ENCODE assay signal across 24 mouse cellular contexts in genomic region chr16:30778078-30778477, GRCm38 (mm10).
DNase-seq lines count a peak whose midpoint lies in the region; ATAC-seq and TF ChIP-seq lines count a peak whose summit lies in the region.
"Had no signal": no experiment of that assay in that cellular context is flagged by ENCODE, and none has a peak within 500 bp of the region (broad histone marks: within the 10 kb centered on the region; RNA-seq: fewer than 3 reads in every experiment).

No protein-coding gene starts in this region.

- ATAC-seq in forebrain, embryonic 11.5 days (replicated peaks; ENCODE audit: low FRiP score), result no peak
- ATAC-seq in forebrain, embryonic 14.5 days, result no peak
- ATAC-seq: activated CD4-positive, CD25-positive, alpha-beta regulatory T cell, adult 4 months; CD4-positive, CD25-positive, alpha-beta regulatory T cell, adult 4 months; forebrain, embryonic 15.5 days; forebrain, postnatal 0 days; Patski had no signal

- H3K4me2 ChIP-seq in forebrain, embryonic 11.5 days (ENCODE audit: low read depth, low read length, severe bottlenecking), result no peak overlapping the region
- no peak overlapping the region for H3K4me2 ChIP-seq in forebrain, embryonic 14.5 days (ENCODE audit: low read length)
- H3K4me2 ChIP-seq in CH12.LX (ENCODE audit: insufficient read depth, low read depth, poor library complexity, severe bottlenecking), result peak overlapping the region; percentile 17; the same call in 1 of the 2 replicates
- H3K4me2 ChIP-seq: embryonic facial prominence, embryonic 12.5 days; forebrain, embryonic 12.5 days; forebrain, embryonic 15.5 days had no signal

- H3K9ac ChIP-seq in forebrain, embryonic 11.5 days (ENCODE audit: low read length), result no peak overlapping the region
- no peak overlapping the region for H3K9ac ChIP-seq in forebrain, embryonic 14.5 days (ENCODE audit: low read length)
- peak overlapping the region; percentile 25; the same call in 1 of the 2 replicates for H3K9ac ChIP-seq in CH12.LX (ENCODE audit: insufficient read depth, low read depth)
- H3K9ac ChIP-seq: embryonic facial prominence, embryonic 12.5 days; forebrain, embryonic 12.5 days; forebrain, embryonic 15.5 days; forebrain, postnatal 0 days had no signal

- no peaks in the 10 kb centered on the region for H3K4me1 ChIP-seq in forebrain, embryonic 11.5 days (replicated peaks; ENCODE audit: control insufficient read depth, insufficient read depth, low read length)
- H3K4me1 ChIP-seq in forebrain, embryonic 14.5 days (ENCODE audit: control insufficient read depth, insufficient read depth, low read length), result no peaks in the 10 kb centered on the region
- H3K4me1 ChIP-seq in CH12.LX (ENCODE audit: control insufficient read depth in 1 of 2, insufficient read depth in 2 of 2), result peaks cover 24 to 46% of the 10 kb centered on the region in 2 experiments
- H3K4me1 ChIP-seq: forebrain, embryonic 15.5 days had no signal

- no peaks in the 10 kb centered on the region for H3K27me3 ChIP-seq in forebrain, embryonic 11.5 days (ENCODE audit: control insufficient read depth, insufficient read depth, low read length)
- H3K27me3 ChIP-seq in forebrain, embryonic 14.5 days (replicated peaks; ENCODE audit: control insufficient read depth, insufficient read depth, low read length), result no peaks in the 10 kb centered on the region
- H3K27me3 ChIP-seq in CH12.LX (replicated peaks), result no peaks in the 10 kb centered on the region
- H3K27me3 ChIP-seq: embryonic facial prominence, embryonic 12.5 days; forebrain, embryonic 12.5 days; forebrain, embryonic 15.5 days; Patski had no signal

- H3K9me3 ChIP-seq in forebrain, embryonic 11.5 days (ENCODE audit: control insufficient read depth, low read length), result no peaks in the 10 kb centered on the region
- no peaks in the 10 kb centered on the region for H3K9me3 ChIP-seq in forebrain, embryonic 14.5 days (replicated peaks; ENCODE audit: control insufficient read depth, low read length)
- no peaks in the 10 kb centered on the region for H3K9me3 ChIP-seq in CH12.LX (replicated peaks; ENCODE audit: low read length)
- H3K9me3 ChIP-seq: embryonic facial prominence, embryonic 10.5 days; embryonic facial prominence, embryonic 12.5 days; forebrain, embryonic 12.5 days; forebrain, embryonic 15.5 days had no signal

- peak; percentile 27 for DNase-seq in forebrain, embryonic 11.5 days (ENCODE audit: low spot score)
- DNase-seq in forebrain, embryonic 14.5 days (ENCODE audit: low spot score), result no peak
- DNase-seq in 3134 (ENCODE audit: extremely low read depth, insufficient read length, low spot score) (peak; percentile 38), CH12.LX (ENCODE audit: extremely low read depth) (no peak)
- DNase-seq in mesoderm, embryonic 11.5 days (ENCODE audit: low read depth, low spot score), result peak; percentile 38
- DNase-seq in gastrocnemius, postnatal 25 days, result no peak
- DNase-seq in cerebellum, adult 8-10 months, result no peak
- DNase-seq in cerebellum, adult 9-10 months, result no peak
- DNase-seq: adrenal gland, adult 8-10 months; adrenal gland, postnatal 14 days; adrenal gland, postnatal 36 days; B cell, adult 2 months; cerebellum, adult 11-12 months; cerebellum, adult 2 months; cerebellum, postnatal 10 days; cerebellum, postnatal 25 days; forebrain, postnatal 0 days had no signal

- in situ Hi-C loops in CH12.LX (cut with MboI; ENCODE audit: low pct_ligation_motif_present, low pct_unique_long_range_greater_than_20kb, low sequenced_read_pairs), result loop anchor here (5.0 kb wide), 1 partner anchor 181 kb away; the partner anchor contains the start of gene Fam43a

- WGBS in forebrain, embryonic 11.5 days, result 76% methylated on average over 7 of the region's 7 CpGs
- WGBS in forebrain, embryonic 14.5 days, result 81% methylated on average over 7 of the region's 7 CpGs

- TF ChIP-seq CTCF in CH12.LX (conservative IDR thresholded peaks at IDR 0.05 in 1 of 2, IDR thresholded peaks at IDR 0.05 in 1 of 2; ENCODE audit: low read depth in 2 of 2, low read length in 2 of 2), result no peak

- no peaks in the 10 kb centered on the region for H3K36me3 ChIP-seq in forebrain, embryonic 11.5 days (ENCODE audit: control insufficient read depth, insufficient read depth, low read length)
- H3K36me3 ChIP-seq in forebrain, embryonic 14.5 days (ENCODE audit: control insufficient read depth, insufficient read depth, low read length), result no peaks in the 10 kb centered on the region
- H3K36me3 ChIP-seq in CH12.LX (replicated peaks in 1 of 2; ENCODE audit: control insufficient read depth in 1 of 2, insufficient read depth in 1 of 2, low read length in 1 of 2), result no peaks in the 10 kb centered on the region
- H3K36me3 ChIP-seq: embryonic facial prominence, embryonic 10.5 days; embryonic facial prominence, embryonic 12.5 days; forebrain, embryonic 12.5 days; forebrain, embryonic 15.5 days had no signal

- H3K27ac ChIP-seq in forebrain, embryonic 11.5 days (ENCODE audit: low read depth, low read length), result no peak overlapping the region
- no peak overlapping the region for H3K27ac ChIP-seq in forebrain, embryonic 14.5 days (ENCODE audit: low read depth, low read length)
- peak overlapping the region; percentile 19; the same call in 1 of the 2 replicates for H3K27ac ChIP-seq in CH12.LX (ENCODE audit: insufficient read depth, low read depth)
- H3K27ac ChIP-seq: embryonic facial prominence, embryonic 10.5 days; embryonic facial prominence, embryonic 12.5 days; forebrain, embryonic 12.5 days; forebrain, embryonic 15.5 days had no signal

- TF ChIP-seq POLR2A in CH12.LX (IDR thresholded peaks at IDR 0.05; ENCODE audit: low read depth, low read length), result no peak

- H3K4me3 ChIP-seq in forebrain, embryonic 11.5 days (ENCODE audit: low read depth, low read length), result no peak overlapping the region
- no peak overlapping the region for H3K4me3 ChIP-seq in forebrain, embryonic 14.5 days (ENCODE audit: low read depth, low read length)
- H3K4me3 ChIP-seq in CH12.LX (replicated peaks in 1 of 3; ENCODE audit: low read depth in 2 of 3, low read length in 2 of 3, poor library complexity in 1 of 3), result no peak overlapping the region
- H3K4me3 ChIP-seq: embryonic facial prominence, embryonic 10.5 days; embryonic facial prominence, embryonic 12.5 days; forebrain, embryonic 12.5 days; forebrain, embryonic 15.5 days had no signal

- no peaks in the 10 kb centered on the region for H3K79me2 ChIP-seq in CH12.LX (replicated peaks; ENCODE audit: control insufficient read depth, extremely low read depth, insufficient read depth, poor library complexity, severe bottlenecking)

- TF ChIP-seq RAD21 in CH12.LX (IDR thresholded peaks at IDR 0.05; ENCODE audit: low read depth, low read length), result no peak

- dilution Hi-C loops in CH12.LX (cut with MboI; ENCODE audit: extremely low pct_ligation_motif_present, extremely low pct_unique_long_range_greater_than_20kb, low sequenced_read_pairs), result no loop called here

- no peak for TF ChIP-seq EP300 in CH12.LX (IDR thresholded peaks at IDR 0.05; ENCODE audit: low read length)

TF ChIP-seq in CH12.LX, 34 proteins besides CTCF, POLR2A, EP300 and RAD21:
- TF ChIP-seq CHD1 (IDR thresholded peaks at IDR 0.05; ENCODE audit: low read depth, low read length), result 0 out of 2 replicates have a peak, but pooled peaks have one; percentile 26
- TF ChIP-seq SIN3A (IDR thresholded peaks at IDR 0.05; ENCODE audit: low read length), result no peak
- TF ChIP-seq USF1 (IDR thresholded peaks at IDR 0.05; ENCODE audit: low read depth, low read length), result no peak
- peak; percentile 17; the same call in 1 of the 2 replicates for TF ChIP-seq ETS1 (conservative IDR thresholded peaks at IDR 0.05; ENCODE audit: low read depth, low read length)
- no peak for TF ChIP-seq ELF1 (IDR thresholded peaks at IDR 0.05; ENCODE audit: low read depth, low read length)
- TF ChIP-seq TBP (conservative IDR thresholded peaks at IDR 0.05; ENCODE audit: low read depth, low read length), result no peak
- TF ChIP-seq MEF2A (IDR thresholded peaks at IDR 0.05; ENCODE audit: borderline replicate concordance, low read depth, low read length), result peak; percentile 85; the same call in 1 of the 2 replicates
- TF ChIP-seq TCF12 (IDR thresholded peaks at IDR 0.05; ENCODE audit: low read depth, low read length), result 0 out of 2 replicates have a peak, but pooled peaks have one; percentile 22
- no peak for TF ChIP-seq MAFK (IDR thresholded peaks at IDR 0.05; ENCODE audit: insufficient replicate concordance, low read length)
- no peak for TF ChIP-seq ZMIZ1 (IDR thresholded peaks at IDR 0.05; ENCODE audit: low read depth, low read length)
- TF ChIP-seq PAX5 (IDR thresholded peaks at IDR 0.05; ENCODE audit: low read length), result no peak
- TF ChIP-seq POLR2AphosphoS2 (IDR thresholded peaks at IDR 0.05; ENCODE audit: low read depth, low read length), result no peak
- TF ChIP-seq NELFE (IDR thresholded peaks at IDR 0.05; ENCODE audit: low read depth, low read length), result no peak
- TF ChIP-seq MAZ (IDR thresholded peaks at IDR 0.05; ENCODE audit: low read depth, low read length), result peak; percentile 55; the same call in 1 of the 2 replicates
- TF ChIP-seq HCFC1 (IDR thresholded peaks at IDR 0.05; ENCODE audit: low read depth, low read length), result no peak
- no peak for TF ChIP-seq RCOR1 (conservative IDR thresholded peaks at IDR 0.05; ENCODE audit: low read depth, low read length)
- TF ChIP-seq MXI1 (IDR thresholded peaks at IDR 0.05; ENCODE audit: low read depth, low read length), result no peak
- no peak for TF ChIP-seq KAT2A (IDR thresholded peaks at IDR 0.05; ENCODE audit: insufficient replicate concordance, low read length)
- TF ChIP-seq CHD2 (IDR thresholded peaks at IDR 0.05; ENCODE audit: low read length), result no peak
- no peak for TF ChIP-seq ZNF384 (IDR thresholded peaks at IDR 0.05; ENCODE audit: low read depth, low read length)
- no peak for TF ChIP-seq ZC3H11A (IDR thresholded peaks at IDR 0.05; ENCODE audit: low read depth, low read length)
- peak; percentile 58 for TF ChIP-seq JUND (conservative IDR thresholded peaks at IDR 0.05; ENCODE audit: low read depth, low read length)
- no peak; the same call in 1 of the 2 replicates for TF ChIP-seq SMC3 (IDR thresholded peaks at IDR 0.05; ENCODE audit: low read depth, low read length)
- no peak for TF ChIP-seq ZKSCAN1 (IDR thresholded peaks at IDR 0.05; ENCODE audit: borderline replicate concordance, low read depth, low read length)
- TF ChIP-seq JUN (IDR thresholded peaks at IDR 0.05; ENCODE audit: insufficient read depth, low read depth, low read length), result peak; percentile 68
- TF ChIP-seq MAX (IDR thresholded peaks at IDR 0.05; ENCODE audit: low read length), result no peak
- TF ChIP-seq UBTF (IDR thresholded peaks at IDR 0.05; ENCODE audit: low read depth, low read length), result no peak
- no peak for TF ChIP-seq E2F4 (IDR thresholded peaks at IDR 0.05; ENCODE audit: insufficient replicate concordance, low read depth, low read length)
- TF ChIP-seq IRF4 (IDR thresholded peaks at IDR 0.05; ENCODE audit: low read depth, low read length), result peak; percentile 57

Comparison
In these comparisons a context has a peak if more than half of its experiments do, and no peak if none do; other contexts are left out.
1. DNase-seq: peak in forebrain, embryonic 11.5 days (single experiment), 3134 (single experiment) and mesoderm, embryonic 11.5 days (single experiment); none in forebrain, embryonic 14.5 days (single experiment), CH12.LX (single experiment), gastrocnemius, postnatal 25 days (single experiment), cerebellum, adult 8-10 months (single experiment) and cerebellum, adult 9-10 months (single experiment).